Mouse (Mus musculus) activated CD4-positive, CD25-positive, alpha-beta regulatory T cell, adult 4 months (primary cell): Measurements from ENCODE around the gene Gm20388. TPM values are rescaled to one million over a fixed set of nuclear protein-coding genes. Genes with fewer than 3 reads are reported as not detected.

ENCODE experiments used
- ATAC-seq: one replicate; pipeline ENCODE4 v1.8.0; 2017
- polyA plus RNA-seq, 2 experiments: library from polyadenylated mRNA; unstranded; fragments of 100-300 nt; shearing (Covaris generic); gene quantifications; one replicate each; pipeline ENCODE4 v1.2.1; 2017

Gene Gm20388
- polyA plus RNA-seq, 2 experiments from 2014 or later: 9.9 to 12.3 TPM

GRCm38 (mm10) chr8:124318612-124319315 lies 4408.1 kb downstream of the Gm20388 start:
- no peak for ATAC-seq

GRCm38 (mm10) chr8:124319316-124319652 lies 4408.6 kb downstream of the Gm20388 start:
- ATAC-seq: no peak

- no peak for ATAC-seq
Observed at GRCm38 (mm10) chr8:124321227-124321840, 4410.7 kb downstream of the Gm20388 start.

GRCm38 (mm10) chr8:124323356-124323755 lies 4412.7 kb downstream of the Gm20388 start:
- ATAC-seq: no peak

GRCm38 (mm10) chr8:124328259-124328658 lies 4417.6 kb downstream of the Gm20388 start:
- no peak for ATAC-seq

- no peak for ATAC-seq
Observed at GRCm38 (mm10) chr8:124329690-124330089, 4419.0 kb downstream of the Gm20388 start.

- ATAC-seq: no peak
Observed at GRCm38 (mm10) chr8:124330433-124330832, 4419.8 kb downstream of the Gm20388 start.

- ATAC-seq: no peak
Observed at GRCm38 (mm10) chr8:124331094-124331493, 4420.5 kb downstream of the Gm20388 start.

- ATAC-seq: no peak
Observed at GRCm38 (mm10) chr8:124331706-124332105, 4421.1 kb downstream of the Gm20388 start.

- ATAC-seq: no peak
Observed at GRCm38 (mm10) chr8:124336302-124336701, 4425.7 kb downstream of the Gm20388 start.

- ATAC-seq: no peak
Observed at GRCm38 (mm10) chr8:124339742-124340141, 4429.1 kb downstream of the Gm20388 start.

GRCm38 (mm10) chr8:124340360-124341068 lies 4429.9 kb downstream of the Gm20388 start:
- no peak for ATAC-seq

GRCm38 (mm10) chr8:124343151-124343550 lies 4432.5 kb downstream of the Gm20388 start:
- no peak for ATAC-seq

GRCm38 (mm10) chr8:124343991-124344390 lies 4433.4 kb downstream of the Gm20388 start:
- ATAC-seq: peak; percentile 56

GRCm38 (mm10) chr8:124345098-124345497 lies 4434.5 kb downstream of the Gm20388 start:
- no peak for ATAC-seq

- ATAC-seq: peak; percentile 63
Observed at GRCm38 (mm10) chr8:124346852-124347523, 4436.3 kb downstream of the Gm20388 start.

- ATAC-seq: no peak
Observed at GRCm38 (mm10) chr8:124348087-124348486, 4437.4 kb downstream of the Gm20388 start.

- ATAC-seq: no peak
Observed at GRCm38 (mm10) chr8:124349663-124350062, 4439.0 kb downstream of the Gm20388 start.

- ATAC-seq: no peak
Observed at GRCm38 (mm10) chr8:124351636-124352035, 4441.0 kb downstream of the Gm20388 start.

GRCm38 (mm10) chr8:124360911-124361310 lies 4450.3 kb downstream of the Gm20388 start:
- ATAC-seq: no peak

- ATAC-seq: no peak
Observed at GRCm38 (mm10) chr8:124361773-124362427, 4451.3 kb downstream of the Gm20388 start.

GRCm38 (mm10) chr8:124362589-124362988 lies 4451.9 kb downstream of the Gm20388 start:
- ATAC-seq: peak; percentile 67

GRCm38 (mm10) chr8:124363337-124363736 lies 4452.7 kb downstream of the Gm20388 start:
- no peak for ATAC-seq
